Mouse (Mus musculus): ENCODE data around the gene Rhox11.
"Not testable (repeated sequence)": the region's sequence is repeated elsewhere in the genome, so short reads cannot be mapped to it uniquely, and the experiment has no call there.

Gene Rhox11

DNA sequence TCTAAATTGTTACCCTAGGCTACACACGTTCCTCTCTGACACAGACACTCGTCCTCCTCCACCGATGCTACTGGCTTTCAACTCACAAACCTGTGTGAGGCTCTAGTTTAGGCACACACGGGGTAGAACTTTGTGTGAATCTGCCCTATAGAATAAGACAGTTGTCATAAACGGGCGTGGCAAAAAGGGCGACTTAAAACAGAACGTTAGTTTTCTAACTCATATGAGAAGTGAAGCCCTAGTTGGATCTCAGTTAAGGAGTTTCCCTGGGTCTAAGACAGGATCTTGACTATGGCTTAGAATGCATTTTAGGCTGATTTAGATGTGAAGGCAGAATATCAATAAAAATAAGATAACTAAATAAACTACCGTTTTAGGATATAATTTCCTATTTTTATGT, at the start of gene Rhox11:
TSS of gene Rhox11 (minus strand) at position 101 of the 400 bp plus-strand sequence.
- no peak for DNase-seq (ENCODE audit: low spot score)

DNA sequence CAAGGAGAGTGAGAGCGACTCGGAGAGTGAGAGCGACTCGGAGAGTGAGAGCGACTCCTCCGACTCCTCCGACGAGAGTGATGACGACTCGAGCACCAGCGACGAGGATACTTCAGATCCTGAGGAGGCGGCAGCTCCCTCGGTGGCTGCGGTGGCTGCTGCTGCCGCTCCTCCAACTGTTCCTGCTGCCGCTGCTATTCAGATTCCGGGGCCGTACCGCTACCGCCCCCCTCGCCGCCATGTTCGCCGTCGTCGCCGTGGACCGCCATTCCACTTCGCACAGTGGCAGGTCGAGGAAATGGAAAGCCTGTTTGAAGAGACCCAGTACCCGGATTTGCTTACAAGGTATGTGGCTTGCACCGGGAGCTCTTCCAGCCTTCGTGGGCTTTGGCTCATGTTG, 36.5 kb upstream of the Rhox11 start:
- peak; percentile 61 for DNase-seq (ENCODE audit: low spot score)

DNA sequence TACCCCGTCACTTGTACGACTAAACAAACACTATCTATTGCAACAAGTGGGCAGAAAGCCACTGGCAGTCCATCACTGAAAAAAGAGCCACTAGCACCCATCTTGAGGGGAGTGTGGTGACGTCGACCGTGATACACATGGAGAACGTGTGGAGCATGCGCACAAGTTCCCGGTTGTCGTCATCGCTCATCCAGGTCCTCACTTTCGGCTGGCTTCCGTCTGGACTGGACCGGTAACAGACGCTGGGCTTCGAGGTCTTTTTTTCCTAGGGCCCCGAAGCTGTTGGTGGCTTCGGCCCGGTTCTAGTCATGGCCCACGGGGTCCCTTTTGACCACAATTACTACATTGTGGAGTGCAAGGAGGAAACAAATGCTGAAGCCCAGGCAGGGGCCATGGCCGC, 36.0 kb upstream of the Rhox11 start, which contains the start of gene Rhox13:
TSS of gene Rhox13 (plus strand) at position 238 of the 400 bp plus-strand sequence.
- DNase-seq (ENCODE audit: low spot score) = peak; percentile 75

DNA sequence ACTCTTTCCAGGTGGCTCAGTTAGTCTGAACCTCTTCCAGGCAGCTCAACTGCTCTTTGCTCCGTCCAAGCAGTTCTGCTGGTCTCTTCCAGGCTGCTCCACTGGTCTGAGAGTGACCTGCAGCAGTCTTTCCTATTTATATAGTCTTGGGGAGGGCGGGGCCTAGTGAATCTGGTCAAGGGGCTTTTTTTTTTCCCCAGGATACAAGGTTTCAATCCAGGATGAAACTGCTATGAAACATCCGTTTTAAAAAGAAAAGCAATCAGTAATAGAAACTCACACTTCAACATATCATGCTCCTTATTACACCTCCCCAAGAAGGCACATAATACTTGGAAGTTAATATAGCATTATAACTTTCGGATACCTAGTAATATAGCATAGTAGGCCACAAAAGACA, 25.9 kb upstream of the Rhox11 start, which contains the start of gene Rhox12:
TSS of gene Rhox12 (minus strand) at position 101 of the 400 bp plus-strand sequence.
- no peak for DNase-seq (ENCODE audit: low spot score)

DNA sequence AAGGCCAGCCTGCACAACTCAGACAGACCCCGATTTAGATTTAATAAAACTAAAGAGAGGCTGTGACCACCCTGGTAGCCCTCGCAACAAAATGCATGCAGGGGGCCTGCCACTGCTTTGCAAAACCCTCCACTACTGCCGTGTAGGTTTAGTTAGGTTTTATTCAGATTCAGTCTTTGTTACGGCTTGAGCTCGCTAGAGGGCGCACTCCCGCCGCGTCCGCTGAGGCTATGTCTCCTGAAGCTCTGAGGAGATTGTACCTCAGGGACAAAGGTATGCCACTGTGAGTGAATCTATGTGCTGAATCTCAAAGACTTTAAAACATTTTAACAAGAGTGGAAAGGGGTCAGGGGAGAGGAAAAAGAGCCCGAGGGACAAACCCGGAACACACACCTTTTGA, 715 bp downstream of the Rhox11 start:
- peak; percentile 57 for DNase-seq (ENCODE audit: low spot score)

DNA sequence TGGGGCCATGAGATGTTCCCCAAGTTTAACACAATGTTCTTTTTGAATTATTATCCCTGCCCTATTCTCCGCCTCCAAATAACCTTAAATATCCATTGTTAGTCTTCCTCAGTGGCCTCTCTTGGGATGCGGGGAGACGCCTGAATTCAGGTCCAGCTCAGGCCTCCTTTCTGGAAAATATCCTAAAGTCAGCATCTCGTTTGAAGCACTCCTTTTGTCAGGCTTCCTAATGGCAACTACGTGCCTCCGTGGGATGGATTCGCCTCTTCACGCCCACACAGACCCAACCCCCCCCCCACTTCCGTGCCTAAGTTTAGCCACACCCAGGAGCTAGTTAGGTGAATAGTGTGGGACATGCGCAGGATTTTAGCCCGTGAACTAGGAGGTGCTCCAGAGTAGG, 18.8 kb downstream of the Rhox11 start, which contains the start of gene Rhox10:
TSS of gene Rhox10 (plus strand) at position 301 of the 400 bp plus-strand sequence.
- DNase-seq (ENCODE audit: low spot score) = no peak

DNA sequence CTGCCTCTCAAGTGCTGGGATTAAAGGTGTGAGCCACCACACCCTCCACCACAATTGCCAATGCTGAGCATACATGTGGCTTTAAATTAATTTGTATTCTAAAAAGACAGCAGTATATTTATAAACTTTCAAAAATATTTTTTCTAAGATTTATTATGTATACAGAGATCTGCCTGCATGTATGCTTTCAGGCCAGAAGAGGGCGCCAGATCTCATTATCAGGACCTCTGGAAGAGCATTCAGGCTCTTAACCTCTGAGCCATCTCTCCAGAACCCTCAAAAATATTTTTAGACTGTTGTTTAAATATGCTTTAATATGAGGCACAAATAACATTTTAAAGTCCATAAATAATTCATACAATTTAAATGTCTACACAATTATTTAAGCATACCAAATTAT, 23.4 kb downstream of the Rhox11 start:
- no peak for DNase-seq (ENCODE audit: low spot score)

DNA sequence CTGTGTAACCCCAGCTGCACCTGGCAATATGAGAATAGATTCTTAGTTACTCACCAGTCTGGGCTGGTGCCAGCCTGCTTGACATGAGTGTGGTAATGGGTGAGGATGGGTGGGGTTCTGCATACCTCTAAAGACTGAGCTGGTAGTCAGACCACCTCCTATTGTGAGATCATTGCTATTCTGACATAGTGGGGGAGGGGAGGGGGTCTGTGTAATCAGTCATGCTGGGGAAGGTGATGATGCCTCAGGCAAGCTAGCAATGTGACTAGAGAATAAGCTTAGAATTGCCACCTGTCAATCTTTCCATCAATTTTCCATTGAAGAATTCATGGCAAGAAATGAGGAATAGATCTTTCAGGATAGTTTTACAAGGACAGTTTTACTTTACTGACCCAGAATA, 41.9 kb downstream of the Rhox11 start, which contains the start of gene Btg1-ps2:
TSS of gene Btg1-ps2 (minus strand) at position 101 of the 400 bp plus-strand sequence.
- not testable (repeated sequence) for DNase-seq (ENCODE audit: low spot score)

DNA sequence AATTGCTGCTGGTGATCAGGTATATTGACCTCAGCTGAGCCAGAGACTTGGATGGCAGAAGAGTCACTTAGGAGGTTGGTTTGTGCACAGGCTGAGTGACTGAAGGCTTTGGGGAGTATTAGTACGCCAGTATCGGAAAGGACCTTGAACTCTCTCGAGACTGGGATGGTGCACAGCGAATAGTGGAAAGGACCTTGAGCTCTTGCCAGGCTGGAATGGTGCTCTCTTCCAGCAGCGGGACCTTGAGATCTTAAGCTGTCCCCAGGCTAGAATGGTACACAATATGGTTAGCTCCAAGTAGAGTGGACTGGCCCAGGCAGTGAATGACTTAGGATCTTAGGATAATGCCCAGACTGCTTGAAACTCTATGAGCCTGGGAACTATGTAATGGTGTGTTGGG, 45.3 kb downstream of the Rhox11 start:
- peak; percentile 7 for DNase-seq (ENCODE audit: low spot score)

DNA sequence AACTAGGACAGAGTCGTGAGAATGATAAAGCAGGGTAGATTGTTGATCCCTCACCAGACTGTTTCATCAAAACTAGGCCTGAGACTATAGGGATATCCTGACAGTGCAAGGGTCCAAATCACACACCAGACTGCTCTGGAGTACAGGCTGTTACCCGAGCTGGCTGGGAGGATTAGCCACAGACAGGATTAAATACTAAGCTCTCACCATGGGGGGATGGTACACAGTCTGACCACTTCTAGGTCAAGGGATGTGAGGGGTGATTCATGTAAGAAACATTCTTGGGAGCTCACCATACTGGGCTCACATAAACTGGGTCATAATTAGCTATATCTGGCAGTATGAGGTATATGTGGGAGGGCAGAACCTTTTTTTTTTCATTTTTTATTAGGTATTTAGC, 51.1 kb downstream of the Rhox11 start:
- no peak for DNase-seq (ENCODE audit: low spot score)
